Mouse (Mus musculus) ES-E14 (cell line): ENCODE results near the gene Cdc42ep1. TPM values are rescaled to one million over a fixed set of nuclear protein-coding genes. Genes with fewer than 3 reads are reported as not detected.

Experiments used
- DNase-seq: peaks from one replicate; pipeline ENCODE4 v3.0.0-alpha.2; 2013; ENCODE audit warnings: low read depth, low spot score
- H3K27ac ChIP-seq: 2 replicates; pipeline ENCODE4 v1.5.1; 2012; ENCODE audit warnings: low read depth, mild to moderate bottlenecking, low read length, moderate library complexity, mixed read lengths; ENCODE audit not compliant: poor library complexity, insufficient read depth, severe bottlenecking
- H3K36me3 ChIP-seq: 2 replicates; pipeline ENCODE4 v1.6.1; 2012; ENCODE audit warnings: mild to moderate bottlenecking, low read length, moderate library complexity, mixed read lengths; ENCODE audit not compliant: control insufficient read depth, poor library complexity, insufficient read depth, severe bottlenecking
- H3K4me1 ChIP-seq, 2 experiments: fragments of 150-350 bp in 1 of 2; sonication (generic) in 1 of 2; 2 replicates each; pipeline ENCODE4 v1.6.1; 2012; ENCODE audit warnings: low read length in 2 of 2, mild to moderate bottlenecking in 1 of 2, mixed read lengths in 1 of 2; ENCODE audit not compliant: control insufficient read depth in 2 of 2, insufficient read depth in 2 of 2, poor library complexity in 1 of 2
- H3K4me3 ChIP-seq, 2 experiments: fragments of 150-350 bp in 1 of 2; sonication (generic) in 1 of 2; 2 replicates each; pipeline ENCODE4 v1.5.1; 2012; ENCODE audit warnings: low read length in 2 of 2, low read depth in 1 of 2, mild to moderate bottlenecking in 1 of 2, mixed read lengths in 1 of 2; ENCODE audit not compliant: insufficient read depth in 1 of 2, poor library complexity in 1 of 2, severe bottlenecking in 1 of 2
- H3K9ac ChIP-seq: 2 replicates; pipeline ENCODE4 v1.6.1; 2012; ENCODE audit warnings: low read depth, mild to moderate bottlenecking, low read length, mixed read lengths; ENCODE audit not compliant: poor library complexity, insufficient read depth, severe bottlenecking
- H3K9me3 ChIP-seq: fragments of 150-350 bp; sonication (generic); 2 replicates; pipeline ENCODE4 v1.6.1; 2012; ENCODE audit warnings: low read depth, mild to moderate bottlenecking, low read length; ENCODE audit not compliant: control insufficient read depth, insufficient read depth
- CHD2 ChIP-seq: IDR thresholded peaks from 2 replicates; pipeline ENCODE4 v1.6.1; 2014; ENCODE audit warnings: mild to moderate bottlenecking, low read depth, low read length, inconsistent platforms
- HCFC1 ChIP-seq: IDR thresholded peaks from 2 replicates; pipeline ENCODE4 v1.6.1; 2012; ENCODE audit warnings: low read length, inconsistent platforms, borderline replicate concordance; ENCODE audit not compliant: insufficient read depth
- MAFK ChIP-seq: IDR thresholded peaks from 2 replicates; pipeline ENCODE4 v1.6.1; 2014; ENCODE audit warnings: mild to moderate bottlenecking, low read depth, low read length, inconsistent platforms; ENCODE audit not compliant: insufficient read depth
- ZC3H11A ChIP-seq: IDR thresholded peaks from 2 replicates; pipeline ENCODE4 v1.6.1; 2012; ENCODE audit warnings: low read depth, mild to moderate bottlenecking, inconsistent platforms, low read length, borderline replicate concordance
- ZNF384 ChIP-seq: IDR thresholded peaks from 2 replicates; pipeline ENCODE4 v1.6.1; 2012; ENCODE audit warnings: low read depth, low read length, inconsistent platforms
- in situ Hi-C, 2 experiments: fragments of 600-800 bp; cut with MboI; formaldehyde crosslinking; loops; one replicate each; pipeline ENCODE4 v1.15.1; 2025; ENCODE audit warnings: low sequenced_read_pairs in 2 of 2, inconsistent platforms in 1 of 2; ENCODE audit not compliant: unreplicated experiment in 2 of 2
- total RNA-seq: library from RNA; depleted of rRNA; stranded (reverse); fragments of 300-350 nt; gene quantifications from 2 replicates; pipeline ENCODE4 v1.2.3, GENCODE M21; 2012

Cdc42ep1 gene
- total RNA-seq, 1 experiment, result 8.3 TPM

DNA sequence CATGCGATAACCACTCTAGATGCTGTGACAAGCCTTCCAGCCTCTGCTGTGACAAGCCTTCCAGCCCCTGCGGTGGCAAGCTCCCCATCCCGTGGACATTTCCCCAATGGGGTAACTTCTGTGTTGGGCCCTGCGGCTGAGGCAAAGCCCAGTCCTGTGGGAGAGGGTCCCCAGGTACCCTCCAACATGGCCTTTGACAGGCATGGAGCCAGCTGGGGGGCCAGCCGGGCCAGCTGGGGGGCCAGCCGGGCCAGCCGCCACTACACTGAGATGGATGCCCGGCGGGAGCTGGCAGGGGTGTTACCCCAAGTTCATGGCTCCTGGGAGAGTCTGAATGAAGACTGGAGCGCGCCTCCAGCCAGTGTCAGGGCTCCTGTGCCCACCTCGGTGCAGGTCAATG lies 7.1 kb downstream of the Cdc42ep1 start:
- in situ Hi-C loops, result no loop called here
- no peak for TF ChIP-seq ZC3H11A
- TF ChIP-seq MAFK, result no peak
- no peak for TF ChIP-seq ZNF384
- no peak for TF ChIP-seq HCFC1
- no peak for TF ChIP-seq CHD2
- H3K4me3 ChIP-seq, result no peak overlapping the region
- no peak overlapping the region for H3K9ac ChIP-seq
- peaks cover 2 to 37% of the 10 kb centered on the region in 2 experiments; a peak in 2 of 4 replicates for H3K4me1 ChIP-seq
- no peak for DNase-seq
- no peaks in the 10 kb centered on the region for H3K9me3 ChIP-seq
- H3K36me3 ChIP-seq, result no peaks in the 10 kb centered on the region
- H3K27ac ChIP-seq, result no peak overlapping the region

- TF ChIP-seq HCFC1 (no peak), CHD2 (no peak), ZNF384 (no peak), ZC3H11A (no peak), MAFK (no peak)
- Histone ChIP-seq H3K27ac (no peak overlapping the region), H3K9ac (no peak overlapping the region), H3K9me3 (no peaks in the 10 kb centered on the region), H3K4me1 (peaks cover 2 to 31% of the 10 kb centered on the region in 2 experiments; a peak in 2 of 4 replicates), H3K36me3 (no peaks in the 10 kb centered on the region), H3K4me3 (no peak overlapping the region)
- no peak for DNase-seq
- in situ Hi-C loops, result no loop called here
Measured at GRCm38 (mm10) chr15:78850059-78850824, 7.8 kb downstream of the Cdc42ep1 start.

- Histone ChIP-seq H3K4me3 (no peak overlapping the region), H3K9ac (no peak overlapping the region), H3K9me3 (no peaks in the 10 kb centered on the region), H3K4me1 (peaks cover 2 to 26% of the 10 kb centered on the region in 2 experiments; a peak in 2 of 4 replicates), H3K27ac (no peak overlapping the region), H3K36me3 (no peaks in the 10 kb centered on the region)
- in situ Hi-C loops, result no loop called here
- no peak for DNase-seq
- TF ChIP-seq MAFK (no peak), ZC3H11A (no peak), CHD2 (no peak), HCFC1 (no peak), ZNF384 (no peak)
Measured at GRCm38 (mm10) chr15:78850944-78851343, 8.5 kb downstream of the Cdc42ep1 start.

- TF ChIP-seq HCFC1, result no peak
- TF ChIP-seq CHD2, result no peak
- no peak for TF ChIP-seq MAFK
- TF ChIP-seq ZC3H11A, result no peak
- no peak for TF ChIP-seq ZNF384
Measured at GRCm38 (mm10) chr15:78851505-78852153, 9.2 kb downstream of the Cdc42ep1 start.

More at GRCm38 (mm10) chr15:78851505-78852153, 9.2 kb downstream of the Cdc42ep1 start:
- Histone ChIP-seq H3K9ac (no peak overlapping the region), H3K4me1 (peaks cover 2 to 23% of the 10 kb centered on the region in 2 experiments; a peak in 2 of 4 replicates), H3K4me3 (no peak overlapping the region), H3K9me3 (no peaks in the 10 kb centered on the region), H3K27ac (no peak overlapping the region), H3K36me3 (no peaks in the 10 kb centered on the region)
- peak; percentile 95 for DNase-seq
- in situ Hi-C loops, result no loop called here
